Mouse (Mus musculus) cortical plate, adult 2 months (tissue): ENCODE data around the gene Traf3ip3. TPM values are rescaled to one million over a fixed set of nuclear protein-coding genes. Genes with fewer than 3 reads are reported as not detected.

ENCODE experiments used
- H3K27ac ChIP-seq: fragments of 200-500 bp; 2 replicates; pipeline ENCODE4 v1.5.1; 2012; ENCODE audit warnings: low read length, control low read depth, inconsistent platforms; ENCODE audit not compliant: insufficient read depth
- H3K4me1 ChIP-seq: fragments of 200-500 bp; 2 replicates; pipeline ENCODE4 v1.6.1; 2011; ENCODE audit warnings: low read length; ENCODE audit not compliant: control insufficient read depth, insufficient read depth
- H3K4me3 ChIP-seq: fragments of 200-500 bp; 2 replicates; pipeline ENCODE4 v1.5.1; 2011; ENCODE audit warnings: mild to moderate bottlenecking, low read length, control low read depth; ENCODE audit not compliant: insufficient read depth
- CTCF ChIP-seq: fragments of 200-500 bp; IDR thresholded peaks from 2 replicates; pipeline ENCODE4 v1.5.1; 2011; ENCODE audit warnings: mild to moderate bottlenecking, control low read depth, low read length; ENCODE audit not compliant: insufficient read depth; ENCODE audit errors: extremely low read depth
- POLR2A ChIP-seq: fragments of 200-500 bp; IDR thresholded peaks from 2 replicates; pipeline ENCODE4 v1.6.1; 2011; ENCODE audit warnings: mild to moderate bottlenecking, low read length, control low read depth; ENCODE audit not compliant: insufficient read depth; ENCODE audit errors: extremely low read depth
- polyA plus RNA-seq: library from polyadenylated mRNA; depleted of rRNA; stranded (reverse); fragments of >200 nt; gene quantifications from 2 replicates; pipeline ENCODE4 v1.2.3, GENCODE M21; 2012; rRNA removed

Gene Traf3ip3
- 1.6 and 2.4 TPM in 2 replicates for polyA plus RNA-seq

DNA sequence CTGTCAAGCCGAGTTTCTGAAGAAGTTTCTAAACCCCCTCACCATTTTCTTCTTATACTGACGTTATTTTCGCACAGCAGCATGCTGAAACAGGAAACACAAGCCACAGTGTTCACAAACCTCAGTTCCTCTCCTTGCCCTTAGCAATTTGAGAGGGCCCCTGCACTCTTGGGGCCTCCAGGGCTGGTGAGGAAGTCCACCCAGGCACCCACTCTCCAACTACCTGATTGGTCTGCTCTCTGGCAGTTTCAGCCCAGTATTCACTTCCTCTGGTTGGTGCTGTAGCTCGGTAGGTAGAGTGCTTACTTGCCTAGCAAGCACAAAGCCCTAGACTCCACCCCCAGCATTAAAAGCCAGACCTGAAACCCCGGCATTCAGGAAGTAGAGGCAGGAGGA, at the start of gene Traf3ip3:
Gene Traf3ip3, minus strand, starts transcription at position 321 of the 396 bp plus-strand sequence.
- Histone ChIP-seq H3K4me3 (no peak within 1 kb of the TSS), H3K27ac (no peak within 1 kb of the TSS), H3K4me1 (no peaks in the 10 kb centered on the region)
- TF ChIP-seq POLR2A, result no peak
- no peak for TF ChIP-seq CTCF

DNA sequence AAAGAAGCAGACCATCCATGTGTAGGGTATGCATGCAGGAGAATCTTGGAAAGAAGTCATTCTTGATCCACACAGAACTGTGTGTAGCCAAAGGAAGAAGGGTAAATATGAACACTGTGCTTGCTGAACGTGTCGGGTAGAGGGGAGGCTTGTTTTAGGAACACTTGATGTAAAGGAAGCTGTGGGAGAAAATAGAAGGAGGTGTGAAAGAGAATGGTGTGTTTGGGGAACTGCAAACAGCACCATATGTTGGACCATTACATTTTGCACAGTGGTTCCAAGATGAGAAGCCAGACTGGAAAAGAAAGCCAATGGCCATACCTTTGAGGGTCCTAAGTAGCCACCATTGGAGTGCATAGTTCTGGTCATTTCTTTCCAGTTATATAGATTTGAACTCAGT, 48.5 kb upstream of the Traf3ip3 start:
- no peaks in the 10 kb centered on the region; the same call in 1 of the 2 replicates for H3K4me1 ChIP-seq
- H3K27ac ChIP-seq, result no peak overlapping the region
- no peak overlapping the region for H3K4me3 ChIP-seq
- TF ChIP-seq POLR2A (no peak), CTCF (no peak)

DNA sequence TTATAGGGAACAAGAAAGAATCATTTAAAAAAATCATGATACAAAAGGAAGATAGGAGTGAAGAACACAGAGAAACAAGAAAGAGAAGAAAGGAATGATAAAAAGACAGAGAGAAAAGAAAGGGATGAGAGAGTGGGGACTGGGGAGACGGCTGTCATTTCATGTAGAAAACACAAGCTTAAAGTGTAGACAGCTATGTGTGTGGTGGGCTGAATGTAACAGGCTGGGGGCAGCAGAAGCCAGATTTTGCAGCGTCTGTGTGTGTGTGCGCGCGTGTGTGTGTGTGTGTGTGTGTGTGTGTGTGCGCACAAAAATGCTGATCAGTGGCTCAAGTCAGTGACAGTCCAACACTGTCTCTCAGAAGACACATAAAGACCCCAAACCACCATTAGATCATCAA, 42.7 kb upstream of the Traf3ip3 start:
- Histone ChIP-seq H3K4me3 (no peak overlapping the region), H3K27ac (no peak overlapping the region), H3K4me1 (peaks cover 6% of the 10 kb centered on the region; the same call in 1 of the 2 replicates)
- TF ChIP-seq CTCF (no peak), POLR2A (no peak)

DNA sequence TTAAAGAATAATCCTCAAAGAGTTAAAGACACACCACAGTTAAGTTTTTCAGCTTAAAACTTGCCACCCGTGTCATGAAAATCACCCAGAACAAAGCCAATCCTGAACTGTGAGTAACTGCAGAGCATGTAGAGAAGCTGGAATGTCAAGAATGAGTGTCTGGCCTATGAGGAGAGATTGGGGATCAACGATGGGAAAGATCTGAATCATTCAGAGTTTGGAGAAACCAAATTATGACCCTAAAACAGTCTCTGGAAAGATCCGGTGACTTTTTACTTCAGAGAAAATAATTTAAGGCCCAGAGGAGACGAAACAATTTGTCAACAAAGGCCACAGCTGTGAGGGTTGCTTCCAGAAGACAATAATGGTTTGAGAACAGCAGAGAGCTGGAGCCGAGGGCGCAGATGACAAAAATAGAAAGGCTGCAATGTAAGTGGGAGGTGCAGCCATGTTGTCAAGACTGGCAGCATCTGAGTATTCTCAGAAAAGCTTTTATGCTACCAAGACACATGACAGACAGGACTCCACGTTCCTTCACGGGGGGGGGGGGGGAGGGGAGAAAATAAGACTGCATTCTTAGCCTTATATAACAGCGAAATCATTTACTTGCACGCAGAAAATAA, 42.2 kb upstream of the Traf3ip3 start:
- TF ChIP-seq POLR2A (no peak), CTCF (no peak)
- Histone ChIP-seq H3K4me1 (peaks cover 6% of the 10 kb centered on the region; the same call in 1 of the 2 replicates), H3K27ac (0 out of 2 replicates have a peak overlapping the region, but pooled peaks have one; percentile 25), H3K4me3 (no peak overlapping the region)

DNA sequence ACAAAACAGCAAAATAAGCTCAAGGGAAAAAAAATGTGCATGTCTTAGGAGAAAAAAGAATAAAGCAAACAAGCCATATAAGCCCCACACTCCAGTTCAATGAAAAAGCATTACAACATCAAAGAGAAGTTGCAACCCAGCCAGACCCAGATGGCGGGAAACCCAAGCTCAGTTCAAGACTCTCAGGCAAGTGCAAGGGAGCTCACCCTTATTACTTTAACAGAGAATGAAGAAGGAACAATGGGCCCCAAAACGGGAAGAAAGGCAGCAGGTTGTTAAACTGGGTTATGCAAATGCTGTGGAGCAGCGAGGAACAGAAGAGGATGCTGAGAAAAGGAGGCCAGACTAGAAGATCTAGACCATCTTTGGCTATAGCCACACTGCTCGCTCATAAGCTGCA, 41.4 kb upstream of the Traf3ip3 start:
- Histone ChIP-seq H3K27ac (no peak overlapping the region), H3K4me3 (no peak overlapping the region), H3K4me1 (peaks cover 6% of the 10 kb centered on the region; the same call in 1 of the 2 replicates)
- TF ChIP-seq POLR2A (no peak), CTCF (no peak)

DNA sequence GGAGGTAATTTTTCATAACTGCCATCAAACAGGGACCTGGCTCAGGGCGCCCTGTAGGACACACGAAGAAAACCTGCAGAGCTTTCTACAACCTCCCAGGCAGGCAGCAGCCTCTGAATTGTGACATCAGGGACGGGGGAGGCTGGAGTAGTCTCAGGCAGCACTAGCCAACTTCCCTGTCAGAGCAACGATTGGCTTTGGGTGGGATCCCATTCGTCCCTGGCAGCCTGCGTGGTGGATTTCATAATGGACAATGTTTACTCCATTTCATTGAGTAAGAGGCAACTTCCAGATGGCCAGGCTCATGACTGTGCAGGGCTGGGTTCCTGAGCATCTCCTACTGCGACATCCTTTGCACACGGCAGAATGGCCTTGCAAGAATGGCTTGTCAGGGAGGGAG, 40.7 kb upstream of the Traf3ip3 start:
- TF ChIP-seq CTCF (no peak), POLR2A (no peak)
- Histone ChIP-seq H3K27ac (no peak overlapping the region), H3K4me3 (no peak overlapping the region), H3K4me1 (peaks cover 6% of the 10 kb centered on the region; the same call in 1 of the 2 replicates)

DNA sequence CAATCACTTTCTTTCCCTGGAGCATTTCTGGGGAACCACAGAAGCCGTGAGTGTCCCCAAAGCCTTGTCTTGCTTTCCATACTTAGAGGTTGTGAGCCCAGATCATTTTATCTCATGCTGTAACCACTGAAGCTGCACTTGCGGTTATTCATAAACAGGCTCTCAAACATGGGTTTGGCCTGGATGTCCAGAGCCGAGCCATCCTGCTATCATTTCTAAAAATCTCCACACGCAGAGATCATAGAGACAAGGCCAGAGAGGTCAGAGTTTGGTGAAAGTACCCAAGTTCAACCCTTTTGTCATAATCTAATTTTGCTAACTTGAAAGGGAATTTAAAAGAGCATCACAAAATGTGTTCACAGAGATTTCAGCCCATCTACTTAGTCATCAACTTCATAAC, 39.9 kb upstream of the Traf3ip3 start:
- TF ChIP-seq CTCF, result no peak
- no peak for TF ChIP-seq POLR2A
- no peak overlapping the region for H3K4me3 ChIP-seq
- H3K4me1 ChIP-seq, result peaks cover 6% of the 10 kb centered on the region; the same call in 1 of the 2 replicates
- H3K27ac ChIP-seq, result no peak overlapping the region

DNA sequence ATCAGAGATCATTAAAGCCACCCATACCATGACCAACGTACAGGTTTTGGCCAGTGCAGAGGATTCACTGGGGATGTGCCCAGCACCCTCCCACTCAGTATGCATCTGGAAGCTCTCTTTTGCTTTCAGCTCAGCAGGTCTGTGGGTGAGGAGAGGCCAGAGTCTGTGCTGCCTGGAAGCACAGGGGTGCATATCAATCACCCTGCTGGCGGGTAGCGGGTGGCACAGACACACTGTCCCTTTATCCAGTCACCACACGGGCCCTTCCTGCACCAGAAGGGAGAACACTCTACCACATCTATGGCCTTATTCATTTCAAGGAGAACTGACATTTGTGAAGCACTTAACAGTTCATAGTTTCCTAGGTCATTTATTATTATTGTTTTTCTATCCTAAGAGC, 36.9 kb upstream of the Traf3ip3 start:
- peaks cover 3% of the 10 kb centered on the region; the same call in 1 of the 2 replicates for H3K4me1 ChIP-seq
- no peak overlapping the region for H3K27ac ChIP-seq
- TF ChIP-seq CTCF (no peak), POLR2A (no peak)
- H3K4me3 ChIP-seq, result no peak overlapping the region

DNA sequence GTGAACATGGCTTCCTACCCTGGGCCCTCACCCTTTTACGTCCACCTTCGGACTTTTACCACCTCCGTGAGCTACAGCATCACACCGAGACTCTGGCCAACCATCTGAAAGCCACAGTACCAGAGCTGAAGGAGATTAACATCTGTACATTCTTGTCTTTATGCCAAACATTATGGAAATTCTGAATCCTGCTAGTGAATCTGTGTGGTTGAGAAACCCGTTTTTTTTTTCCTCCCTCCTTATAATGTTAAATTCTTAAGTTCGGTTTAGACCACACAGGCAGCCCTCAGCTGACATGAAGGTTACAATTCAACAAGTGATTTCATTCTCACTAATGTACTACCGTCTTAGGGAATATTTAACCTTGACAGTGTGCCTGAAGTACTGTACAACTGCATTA, 33.4 kb upstream of the Traf3ip3 start:
- no peak for TF ChIP-seq POLR2A
- no peak for TF ChIP-seq CTCF
- H3K27ac ChIP-seq, result no peak overlapping the region
- no peak overlapping the region for H3K4me3 ChIP-seq
- no peaks in the 10 kb centered on the region for H3K4me1 ChIP-seq

DNA sequence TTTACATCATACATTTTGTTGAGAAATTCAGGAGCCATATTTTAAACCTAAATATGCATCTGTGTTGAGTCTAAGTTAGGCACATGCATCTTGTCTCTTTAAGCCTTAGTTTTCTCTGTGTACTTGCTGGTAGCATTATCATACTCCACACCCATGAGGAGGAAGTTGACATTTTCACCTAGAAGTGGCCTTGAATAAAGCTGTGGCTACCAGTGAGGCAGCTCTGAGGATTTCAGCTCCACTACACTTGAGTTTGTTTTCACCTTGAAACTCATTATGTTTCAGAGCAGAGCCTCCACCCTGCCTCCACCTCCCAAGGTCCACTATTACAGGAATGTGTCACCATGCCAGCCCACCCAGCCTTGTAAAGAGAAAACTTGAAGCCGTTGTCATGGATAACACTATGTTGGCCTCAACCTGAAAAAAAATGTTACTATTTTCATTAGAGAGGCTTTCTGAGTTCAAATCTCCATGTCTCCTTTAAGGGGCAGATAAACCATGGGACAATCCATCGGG, 32.7 kb upstream of the Traf3ip3 start:
- Histone ChIP-seq H3K4me1 (no peaks in the 10 kb centered on the region), H3K27ac (no peak overlapping the region), H3K4me3 (no peak overlapping the region)
- no peak for TF ChIP-seq CTCF
- no peak for TF ChIP-seq POLR2A
